Mouse (Mus musculus): ENCODE results near the gene Pxt1. TPM values are rescaled to one million over a fixed set of nuclear protein-coding genes. Genes with fewer than 3 reads are reported as not detected.
A peak's percentile ranks its signal among the peaks of the same experiment; 100 is the strongest.

Gene Pxt1
- polyA plus RNA-seq, 1 experiment: not detected

GRCm38 (mm10) chr17:28895217-28895875 lies 48.3 kb downstream of the Pxt1 start:
- H3K4me1 ChIP-seq (ENCODE audit: control insufficient read depth, insufficient read depth, insufficient read length, low read length): no peaks in the 10 kb centered on the region; the same call in 1 of the 2 replicates
- TF ChIP-seq POLR2A (IDR thresholded peaks at IDR 0.05; ENCODE audit: low read depth, low read length) (no peak), CTCF (IDR thresholded peaks at IDR 0.05; ENCODE audit: extremely low read depth, insufficient read length, insufficient replicate concordance, low read depth, low read length) (peak; percentile 6; the same call in 1 of the 2 replicates)
- peaks cover 17% of the 10 kb centered on the region for H3K36me3 ChIP-seq (ENCODE audit: control insufficient read depth, insufficient read depth, low read length)
- H3K27ac ChIP-seq (ENCODE audit: insufficient read depth, low read depth, low read length): no peak overlapping the region
- 96% methylated on average over 21 of the region's 21 CpGs for WGBS
- no peak overlapping the region for H3K4me3 ChIP-seq (ENCODE audit: low read depth, low read length)
- no peaks in the 10 kb centered on the region for H3K27me3 ChIP-seq (ENCODE audit: control insufficient read depth, insufficient read depth, low read length)

- Histone ChIP-seq H3K4me3 (ENCODE audit: low read depth, low read length) (no peak overlapping the region), H3K27ac (ENCODE audit: insufficient read depth, low read depth, low read length) (no peak overlapping the region), H3K27me3 (ENCODE audit: control insufficient read depth, insufficient read depth, low read length) (no peaks in the 10 kb centered on the region), H3K4me1 (ENCODE audit: control insufficient read depth, insufficient read depth, insufficient read length, low read length) (no peaks in the 10 kb centered on the region; the same call in 1 of the 2 replicates), H3K36me3 (ENCODE audit: control insufficient read depth, insufficient read depth, low read length) (peaks cover 10% of the 10 kb centered on the region; the same call in 1 of the 2 replicates)
- no peak for TF ChIP-seq CTCF (IDR thresholded peaks at IDR 0.05; ENCODE audit: extremely low read depth, insufficient read length, insufficient replicate concordance, low read depth, low read length)
- TF ChIP-seq POLR2A (IDR thresholded peaks at IDR 0.05; ENCODE audit: low read depth, low read length): no peak
- 70% methylated on average over 11 of the region's 11 CpGs for WGBS
Measured at GRCm38 (mm10) chr17:28894050-28894767, 49.4 kb downstream of the Pxt1 start.

GRCm38 (mm10) chr17:28886266-28886665 lies 57.4 kb downstream of the Pxt1 start:
- Histone ChIP-seq H3K27me3 (ENCODE audit: control insufficient read depth, insufficient read depth, low read length) (no peaks in the 10 kb centered on the region), H3K27ac (ENCODE audit: insufficient read depth, low read depth, low read length) (no peak overlapping the region), H3K4me3 (ENCODE audit: low read depth, low read length) (no peak overlapping the region), H3K36me3 (ENCODE audit: control insufficient read depth, insufficient read depth, low read length) (no peaks in the 10 kb centered on the region), H3K4me1 (ENCODE audit: control insufficient read depth, insufficient read depth, insufficient read length, low read length) (no peaks in the 10 kb centered on the region)
- TF ChIP-seq CTCF (IDR thresholded peaks at IDR 0.05; ENCODE audit: extremely low read depth, insufficient read length, insufficient replicate concordance, low read depth, low read length) (no peak), POLR2A (IDR thresholded peaks at IDR 0.05; ENCODE audit: low read depth, low read length) (no peak)
- WGBS: 72% methylated on average over 8 of the region's 8 CpGs

- 90% methylated on average over 8 of the region's 8 CpGs for WGBS
- H3K27me3 ChIP-seq (ENCODE audit: control insufficient read depth, insufficient read depth, low read length): no peaks in the 10 kb centered on the region
- H3K4me1 ChIP-seq (ENCODE audit: control insufficient read depth, insufficient read depth, insufficient read length, low read length): no peaks in the 10 kb centered on the region
- H3K36me3 ChIP-seq (ENCODE audit: control insufficient read depth, insufficient read depth, low read length): no peaks in the 10 kb centered on the region
- no peak overlapping the region for H3K4me3 ChIP-seq (ENCODE audit: low read depth, low read length)
- no peak overlapping the region for H3K27ac ChIP-seq (ENCODE audit: insufficient read depth, low read depth, low read length)
- TF ChIP-seq CTCF (IDR thresholded peaks at IDR 0.05; ENCODE audit: extremely low read depth, insufficient read length, insufficient replicate concordance, low read depth, low read length) (no peak), POLR2A (IDR thresholded peaks at IDR 0.05; ENCODE audit: low read depth, low read length) (no peak)
Measured at GRCm38 (mm10) chr17:28885231-28885630, 58.4 kb downstream of the Pxt1 start.

Other genes with a start within 250 kb of the Pxt1 start
- gene AC170998.1, start 217.8 kb downstream of the Pxt1 start, polyA plus RNA-seq (2012; rRNA removed): 0.19 and 0.55 TPM in 2 replicates
- 108 and 266 TPM in 2 replicates for gene Mapk13, start 174.5 kb downstream of the Pxt1 start, polyA plus RNA-seq (2012; rRNA removed)
- 39.3 and 109 TPM in 2 replicates for gene Brpf3, start 142.8 kb downstream of the Pxt1 start, polyA plus RNA-seq (2012; rRNA removed)
- 0.46 and 0.77 TPM in 2 replicates for gene Pnpla1, start 85.4 kb downstream of the Pxt1 start, polyA plus RNA-seq (2012; rRNA removed)
- 26.9 and 94.4 TPM in 2 replicates for gene 4930539E08Rik, start 28.5 kb downstream of the Pxt1 start, polyA plus RNA-seq (2012; rRNA removed)
- 12.7 and 36.3 TPM in 2 replicates for gene Kctd20, start 8.1 kb upstream of the Pxt1 start, polyA plus RNA-seq (2012; rRNA removed)
- gene Stk38, start 64.2 kb upstream of the Pxt1 start, polyA plus RNA-seq (2012; rRNA removed): 35.5 and 105 TPM in 2 replicates
- 35.9 and 69.4 TPM in 2 replicates for gene Srsf3, start 88.8 kb upstream of the Pxt1 start, polyA plus RNA-seq (2012; rRNA removed)
- 85.1 and 293 TPM in 2 replicates for gene Cdkn1a, start 147.1 kb upstream of the Pxt1 start, polyA plus RNA-seq (2012; rRNA removed)
- gene Rab44, start 170.3 kb upstream of the Pxt1 start, polyA plus RNA-seq (2012; rRNA removed): 0.37 and 2.5 TPM in 2 replicates

All from small intestine, adult 2 months (tissue).